Mouse (Mus musculus) right cerebral cortex, adult 18-20 months (tissue): ENCODE data around the gene Hist2h2aa1.
"Not testable (repeated sequence)": the region's sequence is repeated elsewhere in the genome, so short reads cannot be mapped to it uniquely, and the experiment has no call there.

Source experiments
- DNase-seq: peaks from one replicate; pipeline ENCODE4 v3.0.0; 2022; ENCODE audit warnings: mixed read lengths

The Hist2h2aa1 gene

GRCm38 (mm10) chr3:96245003-96245886 lies at the start of gene Hist2h2aa1:
Gene Hist2h2aa1 (plus strand): TSS chr3:96245497.
- DNase-seq: peak; percentile 86

DNA sequence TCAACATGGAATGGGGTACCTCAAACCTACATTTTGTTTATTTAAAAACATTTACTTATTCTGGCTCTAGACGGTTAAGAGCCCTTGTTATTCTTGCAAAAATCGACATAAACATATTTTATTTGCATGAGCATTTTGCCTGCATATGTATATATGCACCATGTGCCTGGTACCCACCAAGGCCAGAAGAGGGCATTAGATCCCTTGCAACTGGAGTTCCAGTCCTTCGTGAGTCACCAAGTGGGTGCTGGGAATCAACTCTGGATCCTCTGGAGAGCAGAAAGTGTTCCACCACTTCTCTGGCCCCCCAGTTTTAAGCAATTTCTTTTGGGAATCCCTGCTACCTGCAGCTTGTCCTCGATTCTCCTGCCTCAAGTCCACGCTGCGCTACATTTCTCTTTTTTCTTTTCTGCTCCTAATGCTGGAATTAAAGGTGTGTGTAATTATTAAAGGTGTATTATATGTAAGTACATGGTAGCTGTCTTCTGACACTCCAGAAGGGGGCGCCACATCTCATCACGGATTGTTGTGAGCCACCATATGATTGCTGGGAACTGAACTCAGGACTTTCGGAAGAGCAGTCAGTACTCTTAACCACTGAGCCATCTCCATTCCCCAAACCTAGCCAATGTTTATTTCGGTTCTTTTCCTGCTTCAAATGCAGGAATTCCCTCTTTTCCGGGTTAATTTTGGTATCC lies 49.5 kb upstream of the Hist2h2aa1 start:
- DNase-seq: no peak

DNA sequence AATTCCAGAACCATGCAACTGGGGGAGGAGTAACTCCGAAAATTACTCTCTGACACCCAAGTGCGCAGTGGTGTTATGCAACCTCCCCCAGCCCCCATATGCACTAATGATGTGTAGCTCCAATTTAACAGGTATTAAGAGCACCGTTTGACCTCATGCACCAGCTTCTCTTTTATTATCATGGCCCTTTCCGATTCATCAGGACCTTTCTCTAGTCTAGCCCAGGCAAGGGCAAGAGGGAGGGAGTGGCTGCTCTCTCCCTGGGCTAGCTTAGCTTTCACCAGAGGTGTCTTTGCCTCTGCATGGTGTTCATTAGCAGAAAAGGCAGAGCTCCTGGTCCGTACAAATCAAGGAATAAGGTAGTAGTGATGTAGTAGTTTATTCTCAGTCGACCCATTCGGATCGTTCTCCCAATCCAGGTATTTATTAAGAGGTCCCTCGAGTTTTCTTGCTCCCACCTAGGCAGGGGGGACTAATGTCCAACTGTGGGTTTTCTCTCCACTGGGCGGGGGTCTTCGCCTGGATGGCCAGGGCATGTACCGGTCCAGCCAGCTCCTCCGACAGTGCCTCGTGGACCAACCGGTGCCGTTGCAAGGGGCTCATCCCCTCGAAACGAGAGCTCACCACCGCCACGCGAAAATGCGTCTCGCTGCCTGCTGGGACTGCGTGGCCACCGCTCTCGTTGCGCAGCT lies 48.7 kb upstream of the Hist2h2aa1 start:
- DNase-seq: no peak

DNA sequence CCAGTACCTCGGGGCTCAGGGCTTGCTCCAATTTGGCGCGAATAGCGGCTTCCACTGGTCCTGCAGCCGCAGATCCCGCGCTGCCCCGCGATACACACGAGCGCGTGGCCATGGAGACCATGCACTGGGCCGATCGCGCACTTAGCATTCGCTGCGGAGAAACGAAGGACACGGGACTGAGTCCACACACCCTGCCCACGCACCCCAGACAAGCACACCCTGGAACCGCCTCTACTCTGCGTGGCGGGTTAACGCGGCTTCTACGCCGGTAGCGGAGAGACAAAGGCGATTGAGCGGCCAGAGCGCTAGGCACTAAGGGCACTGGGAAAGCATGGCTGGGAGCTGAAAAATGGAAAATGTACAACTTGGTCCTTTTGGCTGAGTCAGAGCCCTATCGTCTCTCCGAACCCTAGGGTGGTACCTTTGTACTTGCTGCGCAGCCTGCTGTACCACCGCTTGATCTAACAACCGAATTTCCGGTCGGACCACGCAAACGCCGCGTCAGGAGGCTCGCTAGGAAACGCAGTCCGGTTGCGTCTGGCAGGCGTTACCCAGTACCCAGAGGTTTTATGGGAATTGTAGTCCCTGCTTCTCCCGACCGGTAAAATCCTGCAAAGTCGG lies 48.1 kb upstream of the Hist2h2aa1 start:
- DNase-seq: peak; percentile 95

GRCm38 (mm10) chr3:96198181-96198580 lies 47.1 kb upstream of the Hist2h2aa1 start:
- DNase-seq: no peak

DNA sequence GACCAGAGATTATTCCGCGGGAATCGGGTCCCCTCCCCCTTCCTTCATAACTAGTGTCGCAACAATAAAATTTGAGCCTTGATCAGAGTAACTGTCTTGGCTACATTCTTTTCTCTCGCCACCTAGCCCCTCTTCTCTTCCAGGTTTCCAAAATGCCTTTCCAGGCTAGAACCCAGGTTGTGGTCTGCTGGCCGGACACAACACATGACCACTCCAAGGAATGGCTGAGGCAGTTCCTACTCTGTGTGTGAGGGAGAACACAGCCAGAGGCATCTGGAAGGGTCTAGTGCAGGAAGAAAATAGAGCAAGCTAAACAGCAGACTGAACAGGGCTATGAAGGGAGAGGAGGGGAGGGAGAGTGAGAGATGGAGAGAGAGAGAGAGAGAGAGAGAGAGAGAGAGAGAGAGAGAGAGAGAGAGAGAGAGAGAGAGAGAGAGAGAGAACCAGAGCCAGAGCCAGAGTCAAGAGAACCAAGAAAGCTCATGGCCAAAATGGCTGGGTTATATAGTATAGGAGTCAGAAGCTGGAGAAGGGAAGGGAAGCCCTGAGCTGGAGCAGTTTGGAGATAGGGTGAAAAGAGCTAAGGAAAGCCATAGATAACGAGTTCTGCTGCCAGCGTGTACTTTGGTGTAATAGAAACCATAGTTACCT lies 46.6 kb upstream of the Hist2h2aa1 start:
- not testable (repeated sequence) for DNase-seq

GRCm38 (mm10) chr3:96199731-96200130 lies 45.6 kb upstream of the Hist2h2aa1 start:
- DNase-seq: no peak

DNA sequence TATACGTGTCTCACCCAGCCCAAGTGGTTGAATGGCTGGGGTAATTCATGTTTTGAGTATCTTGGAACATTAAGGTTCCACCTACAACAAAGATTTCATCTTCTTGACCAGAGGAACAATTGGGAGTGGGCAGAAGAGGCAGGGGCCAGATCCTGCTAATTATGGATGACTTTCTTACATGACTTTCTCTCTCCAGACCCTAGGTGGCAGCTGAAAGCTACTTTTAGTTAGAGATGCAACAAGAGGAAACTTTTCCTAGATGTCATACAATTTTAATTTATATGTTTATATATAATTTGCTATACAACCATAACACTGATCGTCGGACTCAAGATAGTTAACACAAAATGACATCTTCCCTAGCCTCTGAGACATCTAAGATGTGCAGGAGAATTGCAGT lies 37.5 kb upstream of the Hist2h2aa1 start:
- no peak for DNase-seq

GRCm38 (mm10) chr3:96209242-96209641 lies 36.1 kb upstream of the Hist2h2aa1 start:
- no peak for DNase-seq

DNA sequence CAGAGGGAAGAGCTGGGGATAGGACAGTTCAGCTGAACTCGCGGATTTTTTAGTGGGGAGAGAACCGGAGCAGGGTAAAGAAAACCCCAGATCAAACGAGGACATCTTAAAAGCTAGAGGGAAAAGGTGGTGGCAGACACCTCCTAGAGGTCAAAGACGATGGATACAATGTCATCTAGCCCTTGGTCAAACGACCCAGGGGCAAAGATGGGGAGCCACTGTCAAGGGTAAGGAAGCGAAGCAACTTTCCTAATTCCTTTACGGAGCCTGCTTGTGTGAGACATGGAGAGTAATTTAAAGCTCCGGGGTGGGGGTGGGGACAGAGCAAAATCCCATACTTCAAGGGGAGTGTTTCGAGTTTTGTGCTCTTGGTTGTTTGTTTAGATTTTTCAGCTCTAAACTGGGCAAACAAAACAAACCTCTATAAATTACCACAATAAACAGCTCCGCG lies 26.1 kb upstream of the Hist2h2aa1 start:
- no peak for DNase-seq

GRCm38 (mm10) chr3:96219661-96220130 lies 25.6 kb upstream of the Hist2h2aa1 start, which contains the start of the genes Bola1 and Hist2h2ab:
Gene Bola1 (minus strand): TSS chr3:96219709.
Gene Hist2h2ab (plus strand): TSS chr3:96219865.
- peak; percentile 82 for DNase-seq

DNA sequence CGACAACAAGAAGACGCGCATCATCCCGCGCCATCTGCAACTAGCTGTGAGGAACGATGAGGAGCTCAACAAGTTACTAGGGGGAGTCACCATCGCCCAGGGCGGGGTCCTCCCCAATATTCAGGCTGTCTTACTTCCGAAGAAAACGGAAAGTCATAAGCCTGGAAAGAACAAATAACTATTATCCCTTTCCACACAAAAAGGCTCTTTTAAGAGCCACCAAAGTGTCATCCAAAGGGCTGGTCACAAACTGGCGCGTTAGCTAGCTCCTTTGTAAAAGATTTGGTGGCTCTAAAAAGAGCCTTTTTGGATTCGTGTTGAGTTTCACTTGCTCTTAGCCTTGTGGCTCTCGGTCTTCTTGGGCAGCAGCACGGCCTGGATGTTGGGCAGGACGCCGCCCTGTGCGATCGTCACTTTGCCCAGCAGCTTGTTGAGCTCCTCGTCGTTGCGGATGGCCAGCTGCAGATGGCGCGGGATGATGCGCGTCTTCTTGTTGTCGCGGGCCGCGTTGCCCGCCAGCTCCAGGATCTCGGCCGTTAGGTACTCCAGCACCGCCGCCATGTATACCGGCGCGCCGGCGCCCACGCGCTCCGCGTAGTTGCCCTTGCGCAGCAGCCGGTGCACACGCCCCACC lies 25.0 kb upstream of the Hist2h2aa1 start:
- not testable (repeated sequence) for DNase-seq

DNA sequence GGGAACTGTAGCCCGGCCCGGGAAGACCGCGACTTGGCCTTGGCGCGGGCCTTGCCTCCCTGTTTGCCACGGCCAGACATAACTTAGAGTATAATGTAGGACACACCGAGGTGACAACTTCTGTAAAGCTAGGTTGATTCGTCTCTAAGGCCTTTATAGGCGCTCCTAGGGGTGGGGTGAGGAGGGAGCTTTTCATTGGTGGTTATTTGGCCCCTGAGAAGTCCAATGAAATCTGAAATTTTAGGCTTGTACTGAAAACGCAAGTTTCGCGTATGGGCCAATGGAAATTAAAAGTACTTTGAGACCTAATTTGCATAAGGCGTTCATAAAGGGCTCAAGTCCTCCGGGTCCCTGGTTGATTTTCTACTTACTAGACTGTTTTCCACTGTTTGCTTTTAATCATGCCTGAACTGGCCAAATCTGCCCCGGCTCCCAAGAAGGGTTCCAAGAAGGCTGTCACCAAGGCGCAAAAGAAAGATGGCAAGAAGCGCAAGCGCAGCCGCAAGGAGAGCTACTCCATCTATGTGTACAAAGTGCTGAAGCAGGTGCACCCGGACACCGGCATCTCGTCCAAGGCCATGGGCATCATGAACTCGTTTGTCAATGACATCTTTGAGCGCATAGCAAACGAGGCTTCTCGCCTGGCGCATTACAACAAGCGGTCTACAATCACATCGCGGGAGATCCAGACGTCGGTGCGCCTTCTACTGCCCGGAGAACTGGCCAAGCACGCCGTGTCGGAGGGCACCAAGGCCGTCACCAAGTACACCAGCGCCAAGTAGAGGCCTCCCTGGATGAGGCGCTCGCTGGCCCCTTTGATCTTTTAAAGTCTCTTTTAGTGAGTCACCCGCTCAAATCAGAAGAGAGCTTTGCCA lies 24.3 kb upstream of the Hist2h2aa1 start, which contains the start of the genes Hist2h2ac and Hist2h2be:
TSS of gene Hist2h2ac (minus strand) at position 116 of the 875 bp plus-strand sequence.
TSS of gene Hist2h2be (plus strand) at position 355 of the 875 bp plus-strand sequence.
- peak; percentile 90 for DNase-seq

DNA sequence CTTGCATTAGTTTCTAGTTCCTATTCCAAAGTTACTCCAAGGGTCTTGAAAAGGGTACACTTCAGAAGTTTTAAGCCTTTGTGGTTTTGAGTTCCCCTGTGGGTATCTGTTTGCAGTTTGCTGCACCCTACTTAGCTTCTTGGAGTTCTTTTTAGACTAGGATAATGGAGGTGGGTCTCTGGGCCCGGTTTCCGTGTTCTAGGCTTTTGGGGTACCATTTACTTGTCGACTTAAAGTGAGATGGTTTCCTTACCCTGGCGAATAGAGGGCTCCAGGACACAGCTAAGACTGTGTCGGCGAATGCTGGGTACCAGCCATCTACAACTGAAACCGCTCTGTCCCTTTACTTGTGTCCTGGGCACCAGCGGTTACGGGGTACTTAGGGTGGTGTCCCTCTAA lies 23.7 kb upstream of the Hist2h2aa1 start:
- no peak for DNase-seq

DNA sequence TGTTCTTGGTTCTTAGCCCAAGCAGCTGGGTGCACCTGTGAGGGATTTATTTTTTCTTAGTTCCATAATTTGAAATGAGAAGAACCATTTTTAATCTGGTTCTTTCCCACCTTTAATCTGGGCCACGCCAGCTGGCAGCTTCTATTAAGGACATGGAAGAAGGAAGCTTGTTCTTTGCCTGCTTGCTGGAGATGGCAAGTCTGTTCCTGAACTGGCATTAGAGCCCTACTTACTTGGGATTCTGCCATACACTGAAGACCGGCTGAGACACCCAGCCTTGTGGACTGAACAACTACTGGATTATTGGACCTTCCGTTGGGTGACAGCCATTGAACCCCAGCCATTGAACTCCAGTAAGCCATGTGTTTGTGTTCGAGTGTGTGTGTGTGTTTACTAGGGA lies 22.5 kb upstream of the Hist2h2aa1 start:
- DNase-seq: no peak

DNA sequence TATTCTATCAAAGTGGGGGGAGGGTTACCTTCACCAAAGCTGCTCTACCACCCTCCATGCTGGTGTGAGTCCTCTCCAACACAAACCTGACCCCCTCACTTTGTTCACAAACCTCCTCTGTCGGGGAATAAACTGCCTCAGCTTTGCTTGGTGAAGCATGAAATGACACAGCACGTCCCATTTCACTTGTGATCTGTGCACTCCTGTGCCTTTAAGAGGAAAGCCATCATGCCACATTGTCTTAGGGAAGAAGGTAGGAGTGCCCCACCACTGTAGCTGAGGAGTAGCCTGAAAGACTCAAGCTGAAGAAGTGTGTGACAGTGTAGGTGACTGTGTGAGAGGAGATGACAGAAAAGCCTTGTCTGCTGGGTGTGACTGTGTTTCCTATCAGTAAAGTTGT lies 19.9 kb upstream of the Hist2h2aa1 start:
- DNase-seq: no peak

DNA sequence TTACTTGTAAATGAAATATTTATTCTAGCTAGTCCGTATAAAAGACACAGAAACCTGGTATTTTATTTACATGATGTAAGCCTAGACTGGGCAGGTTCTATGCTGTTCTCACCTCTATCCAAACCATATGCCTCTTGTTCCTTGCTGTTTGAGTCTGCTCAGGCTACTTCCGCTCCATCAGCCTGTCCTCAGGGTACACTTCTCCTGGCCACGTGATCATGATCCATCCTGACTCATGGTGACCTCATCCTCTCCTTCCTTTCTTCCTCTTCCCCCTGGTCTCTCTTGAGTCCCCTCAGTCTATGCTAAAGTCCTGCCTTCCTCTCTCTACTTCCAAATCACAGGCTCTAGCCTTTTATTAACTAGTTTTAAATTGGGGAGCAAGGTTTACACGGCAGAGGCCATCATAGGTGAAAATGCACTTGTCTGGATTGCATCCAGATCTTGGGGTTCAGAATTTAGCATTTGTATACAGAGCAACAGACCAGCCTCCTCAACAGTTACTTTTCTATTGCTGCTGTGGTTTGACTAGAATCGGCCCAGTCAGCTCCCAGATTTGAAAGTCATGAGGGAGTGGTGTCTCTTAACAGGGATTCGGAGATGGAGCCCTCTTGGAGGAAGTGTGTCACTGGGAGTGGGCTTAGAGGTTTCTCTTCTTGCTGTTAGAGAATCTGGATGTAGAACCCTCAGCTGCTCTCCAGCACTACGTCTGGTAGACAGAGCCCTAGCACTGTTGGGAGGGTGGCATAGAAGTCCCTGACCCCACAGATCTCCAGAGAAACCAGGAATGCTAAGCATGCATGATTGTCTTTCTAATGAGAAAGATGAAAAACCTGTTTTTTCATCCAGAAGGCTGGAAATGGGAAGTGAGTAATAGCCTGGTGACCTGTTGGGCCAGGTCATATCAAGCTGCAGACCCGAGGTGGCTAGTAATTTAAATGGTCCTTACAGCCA lies 18.3 kb upstream of the Hist2h2aa1 start:
- no peak for DNase-seq

GRCm38 (mm10) chr3:96228828-96229227 lies 16.5 kb upstream of the Hist2h2aa1 start:
- no peak for DNase-seq

DNA sequence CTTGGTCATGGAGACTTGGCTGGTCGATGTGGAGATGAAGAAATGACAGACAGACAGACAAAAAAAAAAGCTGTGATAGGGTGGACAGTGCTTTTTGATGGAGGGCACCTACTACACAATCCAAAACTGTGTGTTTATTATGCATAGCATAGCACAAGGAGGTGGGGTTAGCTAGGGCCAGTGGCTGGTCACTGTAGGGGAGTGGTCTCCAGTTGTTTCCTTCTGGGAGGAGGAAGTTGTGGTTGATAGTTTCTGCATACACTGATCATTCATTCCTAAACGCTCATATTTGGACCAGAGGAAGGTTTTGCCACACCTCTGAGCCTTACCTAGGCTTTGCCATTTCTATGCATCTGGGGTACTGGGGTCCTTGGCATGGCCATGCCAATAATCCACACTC lies 14.9 kb upstream of the Hist2h2aa1 start:
- no peak for DNase-seq
